Mouse (Mus musculus): ENCODE measurements around the gene Dclk1. TPM values are rescaled to one million over a fixed set of nuclear protein-coding genes. Genes with fewer than 3 reads are reported as not detected.

The Dclk1 gene
- polyA plus RNA-seq, 1 experiment from 2014 or later: 30.0 TPM

GRCm38 (mm10) chr3:55276851-55277250 is 34.7 kb downstream of the Dclk1 start:
- Histone ChIP-seq H3K9ac (replicated peaks; ENCODE audit: low read length) (no peak overlapping the region), H3K27ac (ENCODE audit: low read length) (no peak overlapping the region), H3K36me3 (ENCODE audit: insufficient read depth, low read length) (no peaks in the 10 kb centered on the region), H3K4me2 (replicated peaks; ENCODE audit: low read depth, low read length) (no peak overlapping the region), H3K9me3 (ENCODE audit: low read length) (no peaks in the 10 kb centered on the region), H3K27me3 (ENCODE audit: insufficient read depth, low read length) (no peaks in the 10 kb centered on the region), H3K4me1 (ENCODE audit: insufficient read depth, low read length) (no peaks in the 10 kb centered on the region), H3K4me3 (ENCODE audit: low read length) (no peak overlapping the region)
- WGBS: 80% methylated on average over 1 of the region's 1 CpGs
- ATAC-seq (ENCODE audit: low FRiP score, low TSS enrichment): no peak

- H3K9ac ChIP-seq (replicated peaks; ENCODE audit: low read length): no peak overlapping the region
- no peaks in the 10 kb centered on the region for H3K9me3 ChIP-seq (ENCODE audit: low read length)
- no peak overlapping the region for H3K27ac ChIP-seq (ENCODE audit: low read length)
- H3K36me3 ChIP-seq (ENCODE audit: insufficient read depth, low read length): no peaks in the 10 kb centered on the region
- no peaks in the 10 kb centered on the region for H3K4me1 ChIP-seq (ENCODE audit: insufficient read depth, low read length)
- H3K4me2 ChIP-seq (replicated peaks; ENCODE audit: low read depth, low read length): no peak overlapping the region
- H3K27me3 ChIP-seq (ENCODE audit: insufficient read depth, low read length): no peaks in the 10 kb centered on the region
- 83% methylated on average over 1 of the region's 1 CpGs for WGBS
- H3K4me3 ChIP-seq (ENCODE audit: low read length): no peak overlapping the region
- no peak for ATAC-seq (ENCODE audit: low FRiP score, low TSS enrichment)
These were observed 35.7 kb downstream of the Dclk1 start for GRCm38 (mm10) chr3:55277829-55278228.

- no peak overlapping the region for H3K9ac ChIP-seq (replicated peaks; ENCODE audit: low read length)
- 0 out of 2 replicates have a peak, but pooled peaks cover 2% of the 10 kb centered on the region for H3K4me1 ChIP-seq (ENCODE audit: insufficient read depth, low read length)
- no peaks in the 10 kb centered on the region for H3K36me3 ChIP-seq (ENCODE audit: insufficient read depth, low read length)
- H3K27ac ChIP-seq (ENCODE audit: low read length): no peak overlapping the region
- no peak overlapping the region for H3K4me3 ChIP-seq (ENCODE audit: low read length)
- H3K9me3 ChIP-seq (ENCODE audit: low read length): no peaks in the 10 kb centered on the region
- 87% methylated on average over 4 of the region's 4 CpGs for WGBS
- no peak for ATAC-seq (ENCODE audit: low FRiP score, low TSS enrichment)
- no peaks in the 10 kb centered on the region for H3K27me3 ChIP-seq (ENCODE audit: insufficient read depth, low read length)
- no peak overlapping the region for H3K4me2 ChIP-seq (replicated peaks; ENCODE audit: low read depth, low read length)
These were observed 37.8 kb downstream of the Dclk1 start for GRCm38 (mm10) chr3:55279923-55280322.

GRCm38 (mm10) chr3:55280471-55280870 is 38.3 kb downstream of the Dclk1 start:
- Histone ChIP-seq H3K9me3 (ENCODE audit: low read length) (no peaks in the 10 kb centered on the region), H3K4me1 (ENCODE audit: insufficient read depth, low read length) (0 out of 2 replicates have a peak, but pooled peaks cover 2% of the 10 kb centered on the region), H3K4me3 (ENCODE audit: low read length) (no peak overlapping the region), H3K9ac (replicated peaks; ENCODE audit: low read length) (no peak overlapping the region), H3K36me3 (ENCODE audit: insufficient read depth, low read length) (no peaks in the 10 kb centered on the region), H3K27me3 (ENCODE audit: insufficient read depth, low read length) (no peaks in the 10 kb centered on the region), H3K4me2 (replicated peaks; ENCODE audit: low read depth, low read length) (no peak overlapping the region), H3K27ac (ENCODE audit: low read length) (no peak overlapping the region)
- ATAC-seq (ENCODE audit: low FRiP score, low TSS enrichment): no peak

GRCm38 (mm10) chr3:55284215-55284614 is 42.1 kb downstream of the Dclk1 start:
- Histone ChIP-seq H3K9me3 (ENCODE audit: low read length) (no peaks in the 10 kb centered on the region), H3K4me2 (replicated peaks; ENCODE audit: low read depth, low read length) (no peak overlapping the region), H3K27ac (ENCODE audit: low read length) (no peak overlapping the region), H3K27me3 (ENCODE audit: insufficient read depth, low read length) (no peaks in the 10 kb centered on the region), H3K4me1 (ENCODE audit: insufficient read depth, low read length) (0 out of 2 replicates have a peak, but pooled peaks cover 2% of the 10 kb centered on the region), H3K9ac (replicated peaks; ENCODE audit: low read length) (no peak overlapping the region), H3K36me3 (ENCODE audit: insufficient read depth, low read length) (no peaks in the 10 kb centered on the region), H3K4me3 (ENCODE audit: low read length) (no peak overlapping the region)
- no peak for ATAC-seq (ENCODE audit: low FRiP score, low TSS enrichment)
- 50% methylated on average over 3 of the region's 3 CpGs for WGBS

GRCm38 (mm10) chr3:55288726-55289125 is 46.6 kb downstream of the Dclk1 start:
- no peak overlapping the region for H3K9ac ChIP-seq (replicated peaks; ENCODE audit: low read length)
- no peak for ATAC-seq (ENCODE audit: low FRiP score, low TSS enrichment)
- H3K9me3 ChIP-seq (ENCODE audit: low read length): no peaks in the 10 kb centered on the region
- no peaks in the 10 kb centered on the region for H3K27me3 ChIP-seq (ENCODE audit: insufficient read depth, low read length)
- 66% methylated on average over 4 of the region's 4 CpGs for WGBS
- H3K27ac ChIP-seq (ENCODE audit: low read length): no peak overlapping the region
- no peak overlapping the region for H3K4me3 ChIP-seq (ENCODE audit: low read length)
- H3K36me3 ChIP-seq (ENCODE audit: insufficient read depth, low read length): no peaks in the 10 kb centered on the region
- H3K4me1 ChIP-seq (ENCODE audit: insufficient read depth, low read length): peaks cover 4% of the 10 kb centered on the region; the same call in 1 of the 2 replicates
- no peak overlapping the region for H3K4me2 ChIP-seq (replicated peaks; ENCODE audit: low read depth, low read length)

GRCm38 (mm10) chr3:55291964-55292363 is 49.8 kb downstream of the Dclk1 start:
- Histone ChIP-seq H3K4me2 (replicated peaks; ENCODE audit: low read depth, low read length) (no peak overlapping the region), H3K27ac (ENCODE audit: low read length) (no peak overlapping the region), H3K27me3 (ENCODE audit: insufficient read depth, low read length) (no peaks in the 10 kb centered on the region), H3K9ac (replicated peaks; ENCODE audit: low read length) (no peak overlapping the region), H3K36me3 (ENCODE audit: insufficient read depth, low read length) (no peaks in the 10 kb centered on the region), H3K9me3 (ENCODE audit: low read length) (no peaks in the 10 kb centered on the region), H3K4me3 (ENCODE audit: low read length) (no peak overlapping the region), H3K4me1 (ENCODE audit: insufficient read depth, low read length) (peaks cover 4% of the 10 kb centered on the region; the same call in 1 of the 2 replicates)
- WGBS: 10% methylated on average over 4 of the region's 4 CpGs
- peak; percentile 42; the same call in 1 of the 2 replicates for ATAC-seq (ENCODE audit: low FRiP score, low TSS enrichment)

GRCm38 (mm10) chr3:55292783-55293430 is 50.7 kb downstream of the Dclk1 start:
- WGBS: 83% methylated on average over 10 of the region's 10 CpGs
- Histone ChIP-seq H3K9ac (replicated peaks; ENCODE audit: low read length) (no peak overlapping the region), H3K4me2 (replicated peaks; ENCODE audit: low read depth, low read length) (no peak overlapping the region), H3K4me3 (ENCODE audit: low read length) (no peak overlapping the region), H3K4me1 (ENCODE audit: insufficient read depth, low read length) (peaks cover 4% of the 10 kb centered on the region; the same call in 1 of the 2 replicates), H3K27me3 (ENCODE audit: insufficient read depth, low read length) (no peaks in the 10 kb centered on the region), H3K36me3 (ENCODE audit: insufficient read depth, low read length) (no peaks in the 10 kb centered on the region), H3K9me3 (ENCODE audit: low read length) (no peaks in the 10 kb centered on the region), H3K27ac (ENCODE audit: low read length) (no peak overlapping the region)
- ATAC-seq (ENCODE audit: low FRiP score, low TSS enrichment): no peak

GRCm38 (mm10) chr3:55305653-55306052 is 63.5 kb downstream of the Dclk1 start:
- H3K9me3 ChIP-seq (ENCODE audit: low read length): 0 out of 2 replicates have a peak, but pooled peaks cover 4% of the 10 kb centered on the region
- H3K4me3 ChIP-seq (ENCODE audit: low read length): no peak overlapping the region
- H3K4me1 ChIP-seq (ENCODE audit: insufficient read depth, low read length): peaks cover 4% of the 10 kb centered on the region; the same call in 1 of the 2 replicates
- H3K27me3 ChIP-seq (ENCODE audit: insufficient read depth, low read length): no peaks in the 10 kb centered on the region
- no peak for ATAC-seq (ENCODE audit: low FRiP score, low TSS enrichment)
- no peak overlapping the region for H3K27ac ChIP-seq (ENCODE audit: low read length)
- no peaks in the 10 kb centered on the region for H3K36me3 ChIP-seq (ENCODE audit: insufficient read depth, low read length)
- H3K9ac ChIP-seq (replicated peaks; ENCODE audit: low read length): no peak overlapping the region
- no peak overlapping the region for H3K4me2 ChIP-seq (replicated peaks; ENCODE audit: low read depth, low read length)

- Histone ChIP-seq H3K4me3 (ENCODE audit: low read length) (no peak overlapping the region), H3K36me3 (ENCODE audit: insufficient read depth, low read length) (no peaks in the 10 kb centered on the region), H3K4me2 (replicated peaks; ENCODE audit: low read depth, low read length) (no peak overlapping the region), H3K27ac (ENCODE audit: low read length) (no peak overlapping the region), H3K27me3 (ENCODE audit: insufficient read depth, low read length) (no peaks in the 10 kb centered on the region), H3K4me1 (ENCODE audit: insufficient read depth, low read length) (peaks cover 4% of the 10 kb centered on the region; the same call in 1 of the 2 replicates), H3K9ac (replicated peaks; ENCODE audit: low read length) (no peak overlapping the region), H3K9me3 (ENCODE audit: low read length) (no peaks in the 10 kb centered on the region)
- peak; percentile 49; the same call in 1 of the 2 replicates for ATAC-seq (ENCODE audit: low FRiP score, low TSS enrichment)
- 47% methylated on average over 7 of the region's 7 CpGs for WGBS
These were observed 65.5 kb downstream of the Dclk1 start for GRCm38 (mm10) chr3:55307553-55308177.
